Mouse (Mus musculus) intestine, postnatal 0 days (tissue): ENCODE results near the gene Serpina16. TPM values are rescaled to one million over a fixed set of nuclear protein-coding genes. Genes with fewer than 3 reads are reported as not detected.
"Not testable (repeated sequence)": the region's sequence is repeated elsewhere in the genome, so short reads cannot be mapped to it uniquely, and the experiment has no call there.

Experiments used
- ATAC-seq: fragments of 200-750 bp; cut with Nextera tagmentation; 2 replicates; pipeline ENCODE4 v1.8.0; 2017; ENCODE audit warnings: mild to moderate bottlenecking, moderate TSS enrichment, moderate library complexity
- H3K27ac ChIP-seq: fragments of 300-500 bp; sonication (generic); 2 replicates; pipeline ENCODE4 v1.5.1; 2014; ENCODE audit warnings: mild to moderate bottlenecking, low read depth, low read length, moderate library complexity
- H3K27me3 ChIP-seq: fragments of 300-500 bp; sonication (generic); replicated peaks from 2 replicates; pipeline ENCODE4 v1.6.1; 2014; ENCODE audit warnings: low read length, mixed read lengths; ENCODE audit not compliant: control insufficient read depth, insufficient read depth
- H3K36me3 ChIP-seq: fragments of 300-500 bp; sonication (generic); 2 replicates; pipeline ENCODE4 v1.6.1; 2014; ENCODE audit warnings: mild to moderate bottlenecking, moderate library complexity; ENCODE audit not compliant: control insufficient read depth, insufficient read depth
- H3K4me1 ChIP-seq: fragments of 300-500 bp; sonication (generic); replicated peaks from 2 replicates; pipeline ENCODE4 v1.6.1; 2014; ENCODE audit warnings: antibody characterized with exemption, low read length, mixed read lengths; ENCODE audit not compliant: control insufficient read depth, insufficient read depth
- H3K4me2 ChIP-seq: fragments of 300-500 bp; sonication (generic); replicated peaks from 2 replicates; pipeline ENCODE4 v1.6.1; 2014; ENCODE audit warnings: low read depth, mild to moderate bottlenecking, moderate library complexity
- H3K4me3 ChIP-seq: fragments of 300-500 bp; sonication (generic); 2 replicates; pipeline ENCODE4 v1.5.1; 2014; ENCODE audit warnings: low read depth, low read length
- H3K9ac ChIP-seq: fragments of 300-500 bp; sonication (generic); 2 replicates; pipeline ENCODE4 v1.6.1; 2014; ENCODE audit warnings: mild to moderate bottlenecking, low read depth, low read length
- H3K9me3 ChIP-seq: fragments of 300-500 bp; sonication (generic); 2 replicates; pipeline ENCODE4 v1.6.1; 2016; ENCODE audit warnings: mixed run types; ENCODE audit not compliant: control insufficient read depth
- CTCF ChIP-seq: sonication (generic); IDR thresholded peaks from 2 replicates; pipeline ENCODE4 v1.5.1; 2016; ENCODE audit warnings: low read depth, mild to moderate bottlenecking, control low read depth, antibody characterized with exemption, moderate library complexity
- WGBS: fragments of 180-500 bp; shearing (Covaris S2); extraction: QIAGEN DNeasy Blood & Tissue Kit; methylation state at CpG from one replicate; pipeline ENCODE4 v1.1.7; 2014; 5-methylcytosine and 5-hydroxymethylcytosine counted together
- polyA plus RNA-seq: library from polyadenylated mRNA; unstranded; fragments of >200 nt; fragmentation: Nextera tagmentation; extraction: Ambion mirVana; gene quantifications from 2 replicates; pipeline ENCODE4 v1.2.1, GENCODE M21; 2015

The Serpina16 gene
- polyA plus RNA-seq, 1 experiment from 2014 or later: not detected

GRCm38 (mm10) chr12:103681169-103681568 is 5.2 kb upstream of the Serpina16 start:
- H3K4me3 ChIP-seq: no peak overlapping the region
- no peak overlapping the region for H3K9ac ChIP-seq
- TF ChIP-seq CTCF: no peak
- no peaks in the 10 kb centered on the region for H3K4me1 ChIP-seq
- 40% methylated on average over 2 of the region's 2 CpGs for WGBS
- ATAC-seq: no peak
- H3K27ac ChIP-seq: no peak overlapping the region
- H3K4me2 ChIP-seq: no peak overlapping the region
- no peaks in the 10 kb centered on the region for H3K9me3 ChIP-seq
- no peaks in the 10 kb centered on the region for H3K27me3 ChIP-seq
- H3K36me3 ChIP-seq: no peaks in the 10 kb centered on the region

GRCm38 (mm10) chr12:103679853-103680252 is 3.9 kb upstream of the Serpina16 start:
- 100% methylated on average over 1 of the region's 1 CpGs for WGBS
- not testable (repeated sequence) for H3K27me3 ChIP-seq, H3K4me2 ChIP-seq, H3K4me3 ChIP-seq, ATAC-seq, H3K9me3 ChIP-seq, H3K36me3 ChIP-seq, H3K9ac ChIP-seq, H3K27ac ChIP-seq, H3K4me1 ChIP-seq

- Histone ChIP-seq H3K9me3 (no peaks in the 10 kb centered on the region), H3K36me3 (no peaks in the 10 kb centered on the region), H3K4me3 (no peak overlapping the region), H3K9ac (no peak overlapping the region), H3K4me1 (no peaks in the 10 kb centered on the region), H3K27ac (no peak overlapping the region), H3K4me2 (no peak overlapping the region), H3K27me3 (no peaks in the 10 kb centered on the region)
- ATAC-seq: no peak
- 43% methylated on average over 2 of the region's 2 CpGs for WGBS
- no peak for TF ChIP-seq CTCF
Observed at GRCm38 (mm10) chr12:103673179-103673578, 2.8 kb downstream of the Serpina16 start.

GRCm38 (mm10) chr12:103671483-103671882 is 4.5 kb downstream of the Serpina16 start:
- Histone ChIP-seq H3K4me3 (no peak overlapping the region), H3K4me2 (no peak overlapping the region), H3K4me1 (no peaks in the 10 kb centered on the region), H3K9me3 (no peaks in the 10 kb centered on the region), H3K9ac (no peak overlapping the region), H3K27me3 (no peaks in the 10 kb centered on the region), H3K27ac (no peak overlapping the region), H3K36me3 (no peaks in the 10 kb centered on the region)
- no peak for TF ChIP-seq CTCF
- 72% methylated on average over 3 of the region's 3 CpGs for WGBS
- no peak for ATAC-seq

DNA sequence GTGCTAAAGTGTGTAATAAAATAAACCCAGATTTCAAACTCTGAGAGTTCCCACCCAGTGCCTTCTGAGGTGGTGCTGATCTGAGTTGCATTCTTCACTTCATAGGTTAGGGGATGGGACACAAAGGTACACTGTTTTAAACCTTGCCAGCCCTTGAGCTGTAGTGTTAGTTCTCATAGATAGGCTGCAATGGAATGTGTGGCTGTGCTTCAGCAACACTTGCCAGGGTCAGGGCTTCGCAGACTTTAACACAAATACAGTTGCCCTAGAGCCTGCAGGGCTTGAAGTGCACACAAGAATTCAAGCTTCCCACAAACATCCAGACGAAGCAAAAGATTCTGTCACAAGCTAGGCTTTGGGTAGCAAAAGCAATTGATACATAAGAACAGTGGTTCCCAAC is 5.0 kb downstream of the Serpina16 start:
- Histone ChIP-seq H3K4me2 (no peak overlapping the region), H3K9ac (no peak overlapping the region), H3K27ac (no peak overlapping the region), H3K36me3 (no peaks in the 10 kb centered on the region), H3K4me1 (no peaks in the 10 kb centered on the region), H3K27me3 (no peaks in the 10 kb centered on the region), H3K4me3 (no peak overlapping the region), H3K9me3 (no peaks in the 10 kb centered on the region)
- no peak for TF ChIP-seq CTCF
- WGBS: 67% methylated on average over 2 of the region's 2 CpGs
- no peak for ATAC-seq

DNA sequence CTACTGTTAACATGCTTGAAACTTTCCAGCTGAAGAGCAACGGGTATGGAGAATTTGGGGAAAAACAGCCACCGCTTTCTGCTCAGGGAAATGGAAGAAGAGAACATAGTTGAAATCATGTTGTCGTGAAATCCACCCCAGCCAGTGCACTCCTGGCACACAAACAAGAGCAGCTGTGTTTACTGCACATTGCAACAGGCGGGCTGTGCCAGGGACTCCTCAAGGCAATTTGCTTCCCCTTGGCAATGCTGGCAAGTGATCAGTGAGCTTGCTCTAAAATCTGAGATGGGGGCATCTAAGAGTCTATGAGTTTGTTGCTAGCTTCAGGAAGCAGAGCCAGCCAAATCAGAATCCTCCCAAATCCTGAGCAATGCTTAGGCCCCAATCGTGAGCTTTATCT is 5.6 kb downstream of the Serpina16 start:
- H3K27me3 ChIP-seq: no peaks in the 10 kb centered on the region
- no peak overlapping the region for H3K4me3 ChIP-seq
- ATAC-seq: no peak
- WGBS: 76% methylated on average over 5 of the region's 5 CpGs
- H3K4me1 ChIP-seq: no peaks in the 10 kb centered on the region
- no peaks in the 10 kb centered on the region for H3K36me3 ChIP-seq
- H3K9me3 ChIP-seq: no peaks in the 10 kb centered on the region
- TF ChIP-seq CTCF: no peak
- H3K4me2 ChIP-seq: no peak overlapping the region
- H3K27ac ChIP-seq: no peak overlapping the region
- H3K9ac ChIP-seq: no peak overlapping the region

DNA sequence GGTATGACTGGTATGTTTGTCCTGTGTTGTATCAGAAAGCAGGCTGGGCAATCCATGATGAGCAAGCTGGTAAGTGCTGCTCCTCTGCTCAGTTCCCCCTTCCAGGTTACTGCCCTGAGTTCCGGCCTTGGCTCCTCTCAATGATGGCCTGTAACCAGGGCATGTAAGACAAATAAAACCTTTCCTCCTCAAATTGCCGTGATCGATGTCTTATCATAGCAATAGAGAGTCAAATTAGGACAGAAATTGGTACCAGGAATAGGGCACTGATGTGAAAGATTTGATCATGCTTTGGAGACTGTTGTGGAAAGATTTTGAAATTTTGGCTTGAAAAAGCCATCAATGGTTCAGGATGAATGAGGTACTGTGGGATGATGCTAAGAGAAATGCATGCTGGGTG is 10.7 kb downstream of the Serpina16 start:
- 74% methylated on average over 3 of the region's 3 CpGs for WGBS
- no peaks in the 10 kb centered on the region for H3K27me3 ChIP-seq
- no peaks in the 10 kb centered on the region for H3K4me1 ChIP-seq
- H3K9ac ChIP-seq: no peak overlapping the region
- no peaks in the 10 kb centered on the region for H3K9me3 ChIP-seq
- no peak for ATAC-seq
- no peak overlapping the region for H3K27ac ChIP-seq
- H3K36me3 ChIP-seq: no peaks in the 10 kb centered on the region
- H3K4me2 ChIP-seq: no peak overlapping the region
- H3K4me3 ChIP-seq: no peak overlapping the region
- no peak for TF ChIP-seq CTCF

GRCm38 (mm10) chr12:103662053-103662452 is 13.9 kb downstream of the Serpina16 start:
- H3K9me3 ChIP-seq, H3K4me3 ChIP-seq, H3K27ac ChIP-seq, H3K36me3 ChIP-seq, ATAC-seq, H3K4me2 ChIP-seq, H3K9ac ChIP-seq, H3K27me3 ChIP-seq, H3K4me1 ChIP-seq: not testable (repeated sequence)
